Mouse (Mus musculus): ENCODE results near the gene Pdzph1.
A peak's percentile ranks its signal among the peaks of the same experiment; 100 is the strongest.

The Pdzph1 gene

GRCm38 (mm10) chr17:58991275-58991674 lies at the start of gene Pdzph1:
Gene Pdzph1, minus strand, starts transcription at chr17:58991375.
- no peak for DNase-seq (ENCODE audit: low spot score in 2 of 2)

- no peak for DNase-seq (ENCODE audit: low spot score in 2 of 2)
Measured at GRCm38 (mm10) chr17:59039754-59040153, 48.6 kb upstream of the Pdzph1 start.

GRCm38 (mm10) chr17:59033445-59033844 lies 42.3 kb upstream of the Pdzph1 start:
- no peak for DNase-seq (ENCODE audit: low spot score in 2 of 2)

GRCm38 (mm10) chr17:59026336-59026735 lies 35.2 kb upstream of the Pdzph1 start:
- DNase-seq (ENCODE audit: low spot score in 2 of 2): no peak

GRCm38 (mm10) chr17:59024502-59024901 lies 33.3 kb upstream of the Pdzph1 start:
- no peak for DNase-seq (ENCODE audit: low spot score in 2 of 2)

GRCm38 (mm10) chr17:59023971-59024370 lies 32.8 kb upstream of the Pdzph1 start:
- no peak for DNase-seq (ENCODE audit: low spot score in 2 of 2)

GRCm38 (mm10) chr17:59018666-59019065 lies 27.5 kb upstream of the Pdzph1 start:
- DNase-seq (ENCODE audit: low spot score in 2 of 2): no peak

GRCm38 (mm10) chr17:59013091-59013459 lies 21.9 kb upstream of the Pdzph1 start, which contains the start of gene Nudt12:
Gene Nudt12, minus strand, starts transcription at chr17:59013372.
- peak; percentile 50 to 61 for DNase-seq (ENCODE audit: low spot score in 2 of 2)

GRCm38 (mm10) chr17:59012421-59013090 lies 21.4 kb upstream of the Pdzph1 start:
- no peak for DNase-seq (ENCODE audit: low spot score in 2 of 2)

- no peak for DNase-seq (ENCODE audit: low spot score in 2 of 2)
Measured at GRCm38 (mm10) chr17:59011546-59012307, 20.6 kb upstream of the Pdzph1 start.

- no peak for DNase-seq (ENCODE audit: low spot score in 2 of 2)
Measured at GRCm38 (mm10) chr17:58973237-58973636, 17.9 kb downstream of the Pdzph1 start.

GRCm38 (mm10) chr17:58959905-58960304 lies 31.3 kb downstream of the Pdzph1 start:
- peak in 1 of 2 experiments; percentile 16 for DNase-seq (ENCODE audit: low spot score in 2 of 2)

GRCm38 (mm10) chr17:58957055-58957454 lies 34.1 kb downstream of the Pdzph1 start:
- DNase-seq (ENCODE audit: low spot score in 2 of 2): no peak

GRCm38 (mm10) chr17:58943015-58943822 lies 48.0 kb downstream of the Pdzph1 start:
- no peak for DNase-seq (ENCODE audit: low spot score in 2 of 2)

GRCm38 (mm10) chr17:58938598-58938997 lies 52.6 kb downstream of the Pdzph1 start:
- DNase-seq (ENCODE audit: low spot score in 2 of 2): no peak

GRCm38 (mm10) chr17:58937533-58937932 lies 53.6 kb downstream of the Pdzph1 start:
- no peak for DNase-seq (ENCODE audit: low spot score in 2 of 2)

GRCm38 (mm10) chr17:58932983-58933280 lies 58.2 kb downstream of the Pdzph1 start:
- DNase-seq (ENCODE audit: low spot score in 2 of 2): no peak

GRCm38 (mm10) chr17:58932279-58932982 lies 58.7 kb downstream of the Pdzph1 start:
- no peak for DNase-seq (ENCODE audit: low spot score in 2 of 2)

- no peak for DNase-seq (ENCODE audit: low spot score in 2 of 2)
Measured at GRCm38 (mm10) chr17:58924754-58925546, 66.2 kb downstream of the Pdzph1 start.

GRCm38 (mm10) chr17:58923901-58924476 lies 67.2 kb downstream of the Pdzph1 start:
- no peak for DNase-seq (ENCODE audit: low spot score in 2 of 2)
